Mouse (Mus musculus) c-Kit-positive CD71-positive TER-119-negative erythroid progenitor cells, embryonic 14.5 days (primary cell): ENCODE data around the gene Efna5.

ENCODE experiments used
- DNase-seq: peaks from one replicate; pipeline ENCODE4 v3.0.0-alpha.2; 2013; ENCODE audit warnings: low read depth

Efna5 gene

DNA sequence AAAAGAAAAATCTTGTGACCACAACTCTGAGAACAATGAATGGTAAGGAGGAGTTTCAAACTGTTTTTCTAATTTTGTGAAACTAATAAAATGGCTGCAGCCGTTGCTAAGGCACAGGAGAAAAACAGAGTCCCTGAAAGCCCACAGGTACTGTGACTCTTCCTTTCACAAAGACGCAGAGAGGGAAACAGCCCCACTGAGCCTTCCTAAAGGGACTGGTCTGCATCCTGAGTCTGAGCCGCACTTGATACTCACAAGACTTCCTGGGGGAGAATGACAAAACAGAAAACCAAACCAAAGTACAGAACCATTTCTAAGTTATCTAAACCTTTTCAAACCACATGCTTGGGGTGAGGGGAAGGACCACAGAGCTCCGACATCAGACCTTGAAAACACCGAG is 277.5 kb downstream of the Efna5 start:
- DNase-seq = no peak

DNA sequence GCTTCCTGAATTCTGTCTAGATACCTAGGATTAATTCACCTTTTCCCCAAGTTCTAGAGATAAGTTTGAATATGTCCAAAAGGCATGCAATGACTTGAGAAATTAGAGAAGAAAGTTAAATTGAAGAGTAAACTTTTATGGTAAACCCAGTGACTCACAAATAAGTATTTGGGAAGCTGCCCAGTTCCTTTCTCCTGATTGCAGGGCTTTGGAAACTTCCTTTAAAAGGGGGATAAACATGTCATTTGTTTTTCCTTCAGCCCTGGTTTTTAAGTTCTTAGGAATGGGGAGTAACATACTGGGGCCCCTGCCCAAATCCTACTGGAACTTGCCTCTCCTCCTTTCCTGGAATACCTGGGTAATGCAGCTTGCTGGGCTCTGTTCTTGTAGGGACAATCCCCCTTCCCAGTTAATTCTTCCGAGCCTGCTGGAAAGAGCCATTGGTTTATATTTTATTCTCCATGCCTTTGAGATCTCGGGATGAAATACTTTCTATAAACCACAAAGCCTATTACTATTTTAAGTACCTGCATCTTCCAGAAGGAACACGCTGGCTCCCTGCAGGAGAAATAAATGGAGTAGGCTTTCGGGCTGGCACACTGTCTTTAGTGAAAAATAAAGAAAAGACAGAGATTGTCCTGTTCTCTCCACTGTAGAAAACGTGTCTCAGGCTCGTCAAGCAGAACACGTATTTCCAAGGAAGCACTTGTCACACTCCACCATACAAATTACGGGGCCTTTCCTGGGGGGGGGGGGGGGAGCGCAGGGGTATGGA is 282.2 kb downstream of the Efna5 start:
- no peak for DNase-seq

GRCm38 (mm10) chr17:62592436-62593074 is 288.6 kb downstream of the Efna5 start:
- DNase-seq = no peak

DNA sequence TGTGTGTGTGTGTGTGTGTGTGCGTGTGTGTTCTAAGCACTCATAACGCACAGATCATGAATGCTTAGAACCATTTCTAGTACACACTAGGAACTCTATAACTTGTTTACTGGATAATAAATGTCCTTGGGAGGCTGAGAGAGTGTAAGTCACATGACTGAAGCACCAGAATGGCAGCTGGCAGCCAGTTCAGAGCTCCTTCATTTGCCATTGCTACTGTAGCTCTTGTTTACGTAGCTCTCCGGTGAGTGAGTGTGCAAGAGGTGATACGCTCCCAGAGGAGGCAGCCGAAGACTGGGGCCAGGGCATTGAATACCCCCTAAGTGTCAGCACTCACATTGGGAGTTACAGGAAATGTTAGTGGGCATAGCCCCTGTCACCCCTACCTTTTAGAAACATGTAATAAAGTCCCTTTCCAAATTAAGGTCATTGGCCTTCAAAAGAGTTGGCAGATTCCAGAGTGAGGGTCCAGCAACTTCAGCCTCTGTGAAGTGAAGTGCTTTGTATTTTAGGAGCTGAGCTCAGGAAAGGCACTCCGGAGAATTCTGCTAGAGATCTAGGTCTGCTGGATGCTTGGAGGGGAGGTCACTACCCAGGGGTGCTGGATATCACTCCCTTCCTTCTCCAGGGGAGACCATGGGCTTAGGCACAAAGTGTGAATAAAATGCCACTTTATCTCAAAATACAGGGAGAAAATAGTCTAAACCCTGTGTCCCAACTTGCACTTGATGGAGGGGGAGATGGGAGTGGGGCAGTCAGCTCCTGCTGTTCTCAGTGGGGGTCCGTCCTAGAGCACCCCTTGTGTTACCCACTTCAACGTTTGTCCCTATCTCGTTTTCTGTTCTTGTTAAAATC is 289.3 kb downstream of the Efna5 start:
- DNase-seq = no peak

DNA sequence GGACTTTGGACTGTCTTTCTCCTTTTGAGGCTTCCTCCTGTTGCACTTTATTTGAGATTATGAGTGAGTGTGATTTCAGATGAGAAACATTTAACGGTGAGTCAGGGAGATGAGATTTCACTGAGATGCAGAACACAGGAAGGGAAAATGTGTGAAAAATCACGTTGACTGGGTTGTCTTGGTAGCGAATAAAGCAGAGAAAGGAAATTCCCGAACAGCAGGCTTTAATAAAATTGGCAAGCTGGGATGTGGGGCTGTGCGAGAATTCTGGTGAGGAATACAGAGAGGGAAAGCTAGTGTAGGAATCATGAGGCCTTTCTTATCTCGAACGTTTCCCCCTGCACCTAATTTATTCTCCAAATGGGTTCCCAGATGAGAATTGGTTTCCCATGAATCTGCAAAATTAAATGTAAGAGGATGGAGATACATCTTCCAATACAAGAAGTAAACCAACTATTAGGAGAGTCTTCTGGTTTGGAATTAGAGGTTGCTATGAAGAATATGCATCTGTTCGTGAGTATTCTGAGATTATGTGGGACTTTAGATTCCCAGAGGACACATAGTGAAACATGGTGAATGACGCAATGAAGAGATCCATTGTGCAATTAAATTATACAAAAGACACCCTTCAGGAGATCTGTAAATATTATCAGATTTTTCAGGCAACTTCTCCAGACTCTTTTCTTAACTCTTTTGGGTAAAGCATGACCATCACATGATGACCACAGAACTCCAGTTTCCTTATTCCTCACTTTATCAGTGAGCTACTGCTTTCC is 290.2 kb downstream of the Efna5 start:
- DNase-seq = no peak

GRCm38 (mm10) chr17:62580127-62580526 is 301.0 kb downstream of the Efna5 start:
- no peak for DNase-seq

DNA sequence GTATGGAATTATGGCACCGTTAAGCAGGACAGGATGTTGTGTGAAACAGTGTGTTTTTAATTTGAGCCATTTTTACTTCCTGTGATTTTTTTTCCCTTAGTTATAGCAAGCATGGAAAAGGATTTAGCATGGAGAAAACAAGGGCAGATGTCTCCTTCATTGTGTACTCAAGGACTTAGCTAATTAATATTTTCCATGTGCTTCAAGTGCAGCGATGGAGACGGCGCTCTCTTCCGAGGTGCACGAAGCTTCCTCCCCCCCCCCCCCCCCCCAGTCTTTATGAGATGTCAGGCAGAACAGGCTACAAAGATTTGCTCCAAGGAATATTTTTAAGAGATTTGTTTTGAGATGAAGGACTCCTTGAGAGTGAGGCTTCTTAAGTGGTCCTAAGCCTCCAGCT is 301.5 kb downstream of the Efna5 start:
- no peak for DNase-seq

- no peak for DNase-seq
These were observed 306.4 kb downstream of the Efna5 start for GRCm38 (mm10) chr17:62574499-62575265.

DNA sequence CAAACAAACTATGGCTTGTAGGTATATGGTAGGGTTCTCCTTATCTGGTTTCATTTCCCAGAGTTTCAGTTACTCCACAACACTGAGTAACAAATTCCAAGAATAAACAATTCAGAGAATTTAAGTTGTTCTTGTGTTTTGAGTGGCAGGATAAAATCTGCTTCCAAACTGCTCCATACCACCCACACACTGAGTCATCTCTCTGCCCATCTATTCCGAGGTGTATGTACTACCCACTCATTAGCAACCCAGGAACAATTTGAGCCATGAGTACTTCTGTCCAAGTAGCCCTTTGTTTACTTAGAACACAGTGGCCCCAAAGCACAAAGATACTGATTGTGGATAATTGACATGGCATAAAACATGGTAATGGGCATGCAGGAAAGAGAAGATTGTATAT is 311.0 kb downstream of the Efna5 start:
- DNase-seq = no peak

DNA sequence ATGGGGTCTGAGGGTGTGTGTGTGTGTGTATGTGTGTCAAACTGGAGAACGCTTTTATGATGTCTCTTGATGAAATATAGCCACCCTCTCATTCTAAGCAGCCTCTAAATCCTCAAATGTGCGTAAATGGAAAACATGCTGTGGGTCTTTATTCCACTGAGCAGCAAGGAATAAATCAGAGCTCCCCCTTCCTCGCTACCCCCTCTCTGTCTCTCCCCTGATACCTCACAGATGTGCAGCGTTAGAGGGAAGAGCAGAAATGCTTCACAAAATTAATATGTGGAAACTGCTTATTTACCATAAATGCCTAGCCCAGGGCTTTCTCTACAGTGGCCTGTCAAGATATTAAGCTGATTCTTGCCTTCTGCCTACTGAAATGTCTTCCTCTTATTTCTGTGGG is 313.1 kb downstream of the Efna5 start:
- no peak for DNase-seq

DNA sequence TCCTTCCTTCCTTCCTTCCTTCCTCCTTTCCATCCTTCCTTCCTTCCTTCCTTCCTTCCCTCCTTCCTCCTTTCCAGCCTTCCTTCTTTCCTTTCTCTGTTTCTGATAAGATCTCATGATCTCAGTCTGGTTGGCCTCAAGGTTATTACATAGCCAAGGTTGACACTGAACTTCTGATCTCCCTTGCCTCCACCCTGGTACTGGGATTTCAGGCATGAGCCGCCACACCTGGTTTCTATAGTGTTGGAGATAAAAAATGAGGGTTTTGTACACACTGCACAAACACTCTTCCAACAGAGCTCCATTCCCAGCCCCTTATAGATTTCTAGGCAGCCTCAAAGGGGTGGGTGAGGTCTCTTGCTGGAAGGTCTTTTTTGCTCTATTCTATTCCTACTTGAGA is 315.5 kb downstream of the Efna5 start:
- DNase-seq = no peak

DNA sequence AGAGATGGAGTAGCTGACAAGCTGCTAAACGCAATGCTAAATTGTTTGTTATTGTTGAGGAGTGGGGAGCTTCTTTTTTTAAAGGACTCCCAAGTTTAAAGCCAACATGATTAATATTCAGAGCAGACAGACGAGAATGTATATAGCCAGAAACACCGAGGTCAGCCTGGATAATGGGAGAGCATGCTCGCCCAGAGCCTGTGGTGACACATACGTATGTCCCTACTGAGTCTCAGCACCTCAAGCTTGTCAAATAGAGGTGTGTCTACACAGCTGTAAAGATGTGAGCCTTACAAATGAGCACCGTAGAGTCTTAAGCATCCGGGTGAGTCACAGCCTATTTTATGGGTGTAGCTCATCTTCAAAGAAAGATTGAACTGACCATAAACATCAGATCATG is 318.7 kb downstream of the Efna5 start:
- DNase-seq = no peak

DNA sequence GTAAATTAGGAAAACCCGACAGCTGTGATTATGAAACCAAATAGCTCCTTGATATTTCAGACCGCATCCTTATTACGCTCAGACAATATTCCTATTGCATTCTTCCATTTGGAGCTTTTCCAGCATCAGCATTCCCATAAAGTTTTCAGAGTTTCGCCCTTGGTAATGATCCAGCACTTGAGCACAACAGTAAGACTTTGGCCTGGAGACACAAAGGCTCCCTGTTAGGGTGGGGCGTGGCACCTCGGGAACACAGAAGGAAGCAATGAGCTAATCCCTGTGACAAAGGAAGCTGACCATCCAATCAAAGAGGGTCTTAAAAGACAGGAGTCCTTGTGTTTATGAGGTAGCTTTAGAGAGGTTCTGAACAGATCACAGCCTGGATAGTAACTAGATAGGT is 323.9 kb downstream of the Efna5 start:
- no peak for DNase-seq
